Comparison of ENCODE assay signal across 14 mouse cellular contexts in genomic region chr7:56131548-56131947, GRCm38 (mm10).
DNase-seq lines count a peak whose midpoint lies in the region; ATAC-seq and TF ChIP-seq lines count a peak whose summit lies in the region.
"Had no signal": no experiment of that assay in that cellular context is flagged by ENCODE, and none has a peak within 500 bp of the region (broad histone marks: within the 10 kb centered on the region; RNA-seq: fewer than 3 reads in every experiment).

No protein-coding gene starts in this region.

- H3K9me3 ChIP-seq in heart, embryonic 12.5 days (replicated peaks), result no peaks in the 10 kb centered on the region
- no peaks in the 10 kb centered on the region for H3K9me3 ChIP-seq in embryonic facial prominence, embryonic 10.5 days
- H3K9me3 ChIP-seq: hindbrain, embryonic 15.5 days; kidney, embryonic 15.5 days had no signal

- no peak for TF ChIP-seq POLR2A in thymus, adult 2 months (IDR thresholded peaks at IDR 0.05; ENCODE audit: control insufficient read depth, extremely low read depth, insufficient read depth, low read length, poor library complexity)

- TF ChIP-seq CTCF in thymus, adult 2 months (IDR thresholded peaks at IDR 0.05; ENCODE audit: borderline replicate concordance, control insufficient read depth, extremely low read depth, insufficient read depth, low read length, poor library complexity), result no peak

- no peaks in the 10 kb centered on the region for H3K27me3 ChIP-seq in heart, embryonic 12.5 days (replicated peaks)
- no peaks in the 10 kb centered on the region for H3K27me3 ChIP-seq in thymus, adult 2 months (ENCODE audit: control insufficient read depth, insufficient read depth, low read length)
- H3K27me3 ChIP-seq in embryonic facial prominence, embryonic 10.5 days (replicated peaks; ENCODE audit: low read depth, poor library complexity, severe bottlenecking), result no peaks in the 10 kb centered on the region
- H3K27me3 ChIP-seq: hindbrain, embryonic 15.5 days; kidney, embryonic 15.5 days had no signal

- no peak for ATAC-seq in heart, embryonic 12.5 days (ENCODE audit: insufficient number of reproducible peaks, low FRiP score)
- ATAC-seq in inflammation-experienced regulatory T-cells, adult 6 months, result peak; percentile 75

- H3K27ac ChIP-seq in heart, embryonic 12.5 days (ENCODE audit: poor library complexity, severe bottlenecking), result no peak overlapping the region
- no peak overlapping the region for H3K27ac ChIP-seq in thymus, adult 2 months (ENCODE audit: control insufficient read depth, insufficient read depth, low read length)
- no peak overlapping the region for H3K27ac ChIP-seq in embryonic facial prominence, embryonic 10.5 days (replicated peaks)
- H3K27ac ChIP-seq: hindbrain, embryonic 15.5 days; kidney, embryonic 15.5 days; liver, embryonic 14.5 days; stomach, postnatal 0 days had no signal

- H3K4me2 ChIP-seq in heart, embryonic 12.5 days, result no peak overlapping the region
- H3K4me2 ChIP-seq: hindbrain, embryonic 15.5 days; kidney, embryonic 15.5 days had no signal

- H3K4me3 ChIP-seq in heart, embryonic 12.5 days, result no peak overlapping the region
- no peak overlapping the region for H3K4me3 ChIP-seq in thymus, adult 2 months (ENCODE audit: control insufficient read depth, insufficient read depth, low read length)
- no peak overlapping the region for H3K4me3 ChIP-seq in embryonic facial prominence, embryonic 10.5 days
- H3K4me3 ChIP-seq: hindbrain, embryonic 15.5 days; kidney, embryonic 15.5 days had no signal

- H3K4me1 ChIP-seq in heart, embryonic 12.5 days (replicated peaks), result no peaks in the 10 kb centered on the region
- H3K4me1 ChIP-seq in thymus, adult 2 months (replicated peaks; ENCODE audit: control insufficient read depth, insufficient read depth, low read length), result no peaks in the 10 kb centered on the region
- no peaks in the 10 kb centered on the region for H3K4me1 ChIP-seq in embryonic facial prominence, embryonic 10.5 days
- H3K4me1 ChIP-seq: hindbrain, embryonic 15.5 days; kidney, embryonic 15.5 days had no signal

- intact Hi-C loops in heart, postnatal 14 days (cut with DNase I), result loop anchor here (5.0 kb wide), 1 partner anchor 71 kb away; no protein-coding TSS in a partner anchor

- H3K36me3 ChIP-seq in heart, embryonic 12.5 days, result peaks cover 50% of the 10 kb centered on the region
- peaks cover 41% of the 10 kb centered on the region for H3K36me3 ChIP-seq in thymus, adult 2 months (ENCODE audit: control insufficient read depth, insufficient read depth, low read length)
- H3K36me3 ChIP-seq in embryonic facial prominence, embryonic 10.5 days (replicated peaks), result peaks cover 73% of the 10 kb centered on the region

- DNase-seq in heart, adult 11 months, result peak; percentile 82
- peak; percentile 16 for DNase-seq in thymus, adult 2 months
- DNase-seq in thymus, adult 18-20 months, result no peak
- no peak for DNase-seq in embryonic facial prominence, embryonic 10.5 days (ENCODE audit: low spot score)
- DNase-seq in heart, postnatal 14 days, result no peak
- DNase-seq in cerebellum, adult 11-12 months, result no peak
- DNase-seq: cerebellum, adult 9-11 months; heart, adult 18-20 months had no signal

- H3K9ac ChIP-seq in heart, embryonic 12.5 days, result no peak overlapping the region
- H3K9ac ChIP-seq: hindbrain, embryonic 15.5 days; kidney, embryonic 15.5 days; liver, embryonic 14.5 days had no signal

- WGBS in heart, embryonic 12.5 days, result 68% methylated on average over 6 of the region's 6 CpGs
- 23% methylated on average over 6 of the region's 6 CpGs for WGBS in thymus, adult 2 months
- WGBS in embryonic facial prominence, embryonic 10.5 days, result 72% methylated on average over 6 of the region's 6 CpGs

Comparison
In these comparisons a context has a peak if more than half of its experiments do, and no peak if none do; other contexts are left out.
1. DNase-seq: peak in heart, adult 11 months (single experiment) and thymus, adult 2 months (single experiment); none in thymus, adult 18-20 months (0 of 2), embryonic facial prominence, embryonic 10.5 days (single experiment), heart, postnatal 14 days (0 of 2) and cerebellum, adult 11-12 months (single experiment).